Mouse (Mus musculus): Measurements from ENCODE around the gene Taf1b.
"Not testable (repeated sequence)": the region's sequence is repeated elsewhere in the genome, so short reads cannot be mapped to it uniquely, and the experiment has no call there.

DNA sequence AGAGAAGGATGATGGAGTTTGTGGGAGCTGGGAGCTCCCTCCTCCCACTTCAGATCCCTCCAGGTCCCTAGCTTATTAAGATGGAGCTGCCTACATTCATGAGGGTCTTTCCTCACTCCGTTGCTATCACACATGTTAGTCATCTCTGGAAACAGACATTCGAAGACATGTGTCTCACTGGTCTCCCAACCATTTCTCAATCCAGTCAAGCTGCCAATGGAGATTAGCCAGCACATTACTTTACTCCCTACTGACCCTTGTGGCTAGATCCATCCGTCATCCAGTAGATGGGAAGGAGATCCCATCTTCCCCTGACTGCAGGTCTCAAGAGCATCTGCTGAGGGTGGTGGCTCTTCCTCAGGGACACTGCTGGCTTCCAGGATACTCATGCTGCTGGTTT, 3.4 kb upstream of the Taf1b start:
- not testable (repeated sequence) for TF ChIP-seq HCFC1 (IDR thresholded peaks at IDR 0.05; ENCODE audit: borderline replicate concordance, insufficient read depth, low read length); ZC3H11A (IDR thresholded peaks at IDR 0.05; ENCODE audit: borderline replicate concordance, low read depth, low read length); CHD2 (IDR thresholded peaks at IDR 0.05; ENCODE audit: low read depth, low read length); ZNF384 (IDR thresholded peaks at IDR 0.05; ENCODE audit: low read depth, low read length); MAFK (IDR thresholded peaks at IDR 0.05; ENCODE audit: insufficient read depth, low read depth, low read length)

All from ES-E14 (cell line).